Mouse (Mus musculus) telencephalon, adult 2 months (tissue): ENCODE measurements around the gene Postn.

Experiments
- DNase-seq: peaks from one replicate; pipeline ENCODE4 v3.0.0-alpha.2; 2011; ENCODE audit warnings: low read depth, low spot score

Postn gene

GRCm38 (mm10) chr3:54360897-54361296 is at the start of gene Postn:
Postn (plus strand) TSS chr3:54361109.
- no peak for DNase-seq

DNA sequence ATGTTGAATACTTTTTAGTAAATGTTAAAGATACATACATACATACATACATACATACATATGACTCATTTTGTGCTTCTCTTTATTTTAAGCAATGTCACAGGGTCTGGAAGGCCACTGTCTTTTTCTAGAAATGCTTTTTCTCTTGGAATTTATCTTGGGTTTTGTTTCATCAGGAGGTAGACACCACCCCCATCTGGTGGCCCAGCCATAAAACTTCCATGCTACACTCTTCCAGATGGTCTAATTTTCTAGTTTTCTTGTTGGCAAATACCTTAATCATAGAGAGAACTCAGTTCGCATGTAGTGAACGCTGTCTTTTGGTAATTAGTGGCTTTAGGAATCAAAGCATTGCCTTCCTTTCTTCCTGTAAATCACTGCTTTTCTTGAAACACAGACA is 46.9 kb upstream of the Postn start:
- peak; percentile 23 for DNase-seq

DNA sequence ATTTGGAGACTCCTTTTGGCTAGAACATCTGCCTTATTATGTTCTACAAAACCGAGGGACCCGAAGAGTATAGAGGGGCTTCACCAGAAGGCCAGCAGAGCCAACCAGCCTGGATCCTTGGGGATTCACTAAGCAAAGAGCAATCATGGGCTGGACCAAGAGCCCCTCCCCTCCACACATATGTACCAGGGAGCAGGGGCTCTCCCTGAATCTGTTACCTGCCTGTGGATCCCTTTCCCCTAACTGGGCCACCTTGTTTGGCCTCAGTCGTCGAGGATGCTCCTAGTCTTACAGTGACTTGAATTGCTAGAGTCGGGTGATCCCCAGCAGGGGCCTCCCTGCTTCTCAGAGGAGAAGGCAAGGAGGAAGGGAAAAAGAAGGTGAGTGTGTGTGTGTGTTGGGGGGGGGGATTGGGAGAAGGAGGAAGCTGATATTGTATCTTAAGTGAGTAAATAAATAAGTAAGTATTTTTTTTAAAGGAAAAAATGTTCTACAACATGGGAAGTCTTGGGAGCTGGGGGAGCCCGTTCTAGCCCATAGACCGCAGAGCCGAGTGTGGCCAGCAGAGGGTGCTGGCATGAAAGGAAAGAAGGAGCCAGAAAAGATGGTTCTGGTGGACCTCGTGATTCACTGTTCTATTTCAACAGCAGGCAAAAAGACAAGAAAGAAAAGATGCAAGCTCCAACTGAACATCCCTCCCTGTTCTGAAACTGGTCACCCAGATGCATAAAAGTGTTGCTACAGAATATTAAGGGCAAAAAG is 7.8 kb upstream of the Postn start:
- DNase-seq, result peak; percentile 33

- no peak for DNase-seq
Measured at GRCm38 (mm10) chr3:54357561-54357960, 3.3 kb upstream of the Postn start.

- DNase-seq, result no peak
Measured at GRCm38 (mm10) chr3:54358463-54359189, 2.3 kb upstream of the Postn start.

GRCm38 (mm10) chr3:54361656-54362055 is 747 bp downstream of the Postn start:
- no peak for DNase-seq

- no peak for DNase-seq
Measured at GRCm38 (mm10) chr3:54371015-54371414, 10.1 kb downstream of the Postn start.

GRCm38 (mm10) chr3:54372625-54373024 is 11.7 kb downstream of the Postn start:
- no peak for DNase-seq

- no peak for DNase-seq
Measured at GRCm38 (mm10) chr3:54376014-54376413, 15.1 kb downstream of the Postn start.

GRCm38 (mm10) chr3:54377647-54378046 is 16.7 kb downstream of the Postn start:
- DNase-seq, result no peak

GRCm38 (mm10) chr3:54378135-54378534 is 17.2 kb downstream of the Postn start:
- DNase-seq, result no peak

GRCm38 (mm10) chr3:54379981-54380380 is 19.1 kb downstream of the Postn start:
- no peak for DNase-seq

DNA sequence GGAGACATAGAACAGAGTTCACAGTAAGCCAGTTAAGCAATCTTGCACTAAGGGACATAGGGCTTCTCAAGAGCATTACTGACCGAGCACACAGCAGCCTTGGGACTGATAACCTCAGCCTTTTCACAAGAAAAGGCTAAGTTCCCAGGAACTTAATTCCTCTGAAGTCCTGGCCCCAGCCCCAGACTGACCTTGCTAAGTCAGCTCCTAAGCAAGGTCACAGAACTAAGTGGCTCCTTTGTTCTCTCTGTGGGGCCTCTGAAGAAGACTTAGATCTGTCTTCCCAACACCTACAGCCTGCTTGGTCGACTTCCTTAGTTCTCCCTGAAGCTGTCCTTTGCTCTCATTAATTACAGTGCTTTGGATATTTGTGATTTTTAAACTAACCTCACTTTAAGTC is 38.4 kb downstream of the Postn start:
- DNase-seq, result no peak

GRCm38 (mm10) chr3:54399911-54400310 is 39.0 kb downstream of the Postn start:
- DNase-seq, result no peak

DNA sequence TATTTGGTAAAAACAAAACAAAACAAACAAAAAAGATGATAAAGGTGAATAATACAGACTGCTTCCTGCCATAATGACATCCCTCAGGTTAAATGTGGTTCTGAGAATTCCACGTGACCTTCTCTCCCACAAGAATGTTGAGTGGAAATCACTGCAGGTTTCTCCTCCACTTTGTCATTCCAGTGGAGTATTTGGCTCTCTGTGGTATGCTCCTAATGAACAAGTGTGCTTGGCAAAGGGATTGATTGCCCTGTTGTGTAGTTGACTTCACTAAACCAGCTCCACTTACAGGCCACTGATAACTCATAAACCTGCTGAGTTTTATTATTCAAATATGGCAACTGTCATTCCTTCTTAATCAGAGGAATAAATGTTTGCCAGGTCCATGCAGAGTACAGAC is 39.7 kb downstream of the Postn start:
- no peak for DNase-seq

GRCm38 (mm10) chr3:54401706-54402105 is 40.8 kb downstream of the Postn start:
- no peak for DNase-seq

- DNase-seq, result peak; percentile 8
Measured at GRCm38 (mm10) chr3:54403791-54404190, 42.9 kb downstream of the Postn start.

DNA sequence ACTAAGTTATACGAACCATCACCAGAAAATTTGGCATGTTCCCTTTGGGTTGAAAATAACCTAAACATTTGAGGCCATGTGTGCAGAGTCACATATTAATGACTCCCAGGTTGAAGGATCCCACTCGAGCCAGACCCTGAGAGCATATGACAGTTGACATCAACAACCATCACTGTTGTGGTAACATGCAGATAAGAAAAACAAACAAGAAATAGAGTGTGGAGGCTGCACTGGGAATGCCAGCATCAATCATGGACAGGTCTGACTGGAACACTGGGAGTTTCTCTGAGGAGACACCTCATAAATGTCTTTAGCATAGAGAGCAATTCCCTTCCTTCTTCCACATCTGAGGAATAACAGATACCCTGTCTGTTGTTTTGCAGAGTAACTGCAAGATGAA is 45.7 kb downstream of the Postn start:
- DNase-seq, result no peak

- no peak for DNase-seq
Measured at GRCm38 (mm10) chr3:54411052-54411451, 50.1 kb downstream of the Postn start.

DNA sequence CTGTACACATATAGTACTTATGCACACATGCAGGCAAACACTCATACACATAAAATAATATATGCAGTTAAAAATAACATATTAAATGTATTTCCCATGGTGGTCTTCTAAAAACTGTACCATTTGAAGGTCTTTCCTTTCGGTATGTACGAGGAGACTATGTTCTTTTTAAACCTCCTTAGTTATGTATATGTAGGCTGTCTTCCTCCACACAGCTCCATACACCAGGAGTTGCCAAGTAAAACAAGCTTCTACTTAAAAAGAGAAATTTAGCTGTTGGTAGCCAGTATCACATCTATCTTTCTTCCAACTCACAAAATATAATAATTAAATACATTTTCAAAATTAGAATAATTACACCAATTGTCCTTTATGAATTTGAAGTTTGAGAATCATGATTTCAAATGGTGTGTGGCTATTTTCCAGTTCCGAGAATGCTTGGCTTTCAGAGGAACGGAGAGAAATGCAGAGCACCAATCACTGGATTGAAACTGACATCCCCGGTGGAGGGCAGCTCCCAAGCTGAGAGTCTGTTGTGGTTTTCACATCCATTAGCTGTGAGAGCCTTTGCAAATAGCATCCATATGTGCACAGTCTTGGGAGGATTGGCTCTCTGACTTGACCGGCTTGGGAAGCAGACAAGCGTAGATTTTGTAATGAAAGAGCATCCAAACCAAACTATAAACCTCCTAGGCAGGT is 52.1 kb downstream of the Postn start:
- peak; percentile 11 for DNase-seq

- no peak for DNase-seq
Measured at GRCm38 (mm10) chr3:54413584-54413897, 52.6 kb downstream of the Postn start.

- no peak for DNase-seq
Measured at GRCm38 (mm10) chr3:54414386-54414785, 53.5 kb downstream of the Postn start.
